Mouse (Mus musculus) frontal cortex, postnatal 10 days (tissue): ENCODE results near the gene Nt5c3b.

Source experiments
- DNase-seq, 2 experiments: peaks; one replicate each; pipeline ENCODE4 v3.0.0; 2022; ENCODE audit warnings: low spot score in 2 of 2, mixed read lengths in 1 of 2

Nt5c3b gene

GRCm38 (mm10) chr11:100399727-100400538, 41.7 kb downstream of the Nt5c3b start:
- DNase-seq, result no peak

GRCm38 (mm10) chr11:100399320-100399719, 42.3 kb downstream of the Nt5c3b start:
- DNase-seq, result no peak

DNA sequence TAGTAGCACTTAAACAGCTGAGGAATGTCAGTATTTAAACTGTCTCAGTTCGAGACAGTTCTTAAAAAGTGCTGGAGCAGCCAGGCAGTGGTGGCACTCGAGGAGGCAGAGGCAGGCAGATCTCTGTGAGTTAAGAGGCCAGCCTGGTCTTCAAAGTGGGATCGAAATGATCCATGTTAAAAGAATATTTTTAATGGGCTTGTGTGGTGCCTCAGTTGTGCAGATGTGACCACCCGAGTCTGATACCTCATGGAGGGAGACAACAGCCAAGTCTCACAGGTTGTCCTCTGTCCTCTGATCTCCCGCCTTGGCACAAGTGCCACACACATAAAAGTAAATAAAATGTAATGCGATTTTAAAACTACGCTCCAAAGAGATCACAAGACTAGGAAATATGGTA, 43.1 kb downstream of the Nt5c3b start:
- DNase-seq, result no peak

DNA sequence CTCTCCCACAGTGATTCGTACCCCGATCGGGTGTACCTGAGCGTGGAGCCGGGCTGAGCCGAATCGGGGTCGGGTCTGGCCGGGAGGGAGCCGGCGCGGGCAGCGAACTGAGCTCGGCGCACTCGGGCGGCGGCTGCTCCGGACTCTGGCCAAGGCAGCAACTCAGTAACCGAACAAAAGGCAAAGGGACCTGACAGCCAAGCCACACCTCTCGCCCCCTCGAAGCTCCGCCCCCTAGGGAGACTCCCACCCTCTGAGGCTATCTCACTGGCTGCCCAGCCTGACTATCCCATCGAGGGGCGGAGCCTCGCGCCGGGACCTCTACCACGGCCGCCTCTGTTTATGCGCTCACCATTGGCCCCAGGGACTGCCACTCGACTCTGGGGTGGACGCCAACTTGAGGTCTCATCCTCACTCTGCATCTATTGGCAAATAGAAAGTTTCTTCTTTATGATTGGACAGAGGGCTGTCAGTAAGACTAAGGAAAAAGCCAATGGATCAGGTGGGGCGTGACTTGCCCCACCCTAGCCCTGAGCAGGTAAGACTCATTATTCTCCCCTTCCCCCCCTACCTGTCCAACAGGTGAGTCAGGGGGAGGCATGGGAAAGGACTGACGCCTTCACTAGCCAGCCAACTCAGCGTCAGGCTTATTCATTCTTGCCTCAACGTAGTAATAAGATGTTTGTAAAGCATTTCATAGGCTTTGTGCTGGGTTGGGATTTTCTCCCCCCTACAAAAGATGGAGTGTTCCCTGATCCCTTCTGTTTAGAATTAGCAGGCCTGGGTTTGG, 43.8 kb downstream of the Nt5c3b start, which contains the start of gene Jup:
Gene Jup (minus strand): TSS at position 164 of the 790 bp plus-strand sequence.
- peak; percentile 100 for DNase-seq

DNA sequence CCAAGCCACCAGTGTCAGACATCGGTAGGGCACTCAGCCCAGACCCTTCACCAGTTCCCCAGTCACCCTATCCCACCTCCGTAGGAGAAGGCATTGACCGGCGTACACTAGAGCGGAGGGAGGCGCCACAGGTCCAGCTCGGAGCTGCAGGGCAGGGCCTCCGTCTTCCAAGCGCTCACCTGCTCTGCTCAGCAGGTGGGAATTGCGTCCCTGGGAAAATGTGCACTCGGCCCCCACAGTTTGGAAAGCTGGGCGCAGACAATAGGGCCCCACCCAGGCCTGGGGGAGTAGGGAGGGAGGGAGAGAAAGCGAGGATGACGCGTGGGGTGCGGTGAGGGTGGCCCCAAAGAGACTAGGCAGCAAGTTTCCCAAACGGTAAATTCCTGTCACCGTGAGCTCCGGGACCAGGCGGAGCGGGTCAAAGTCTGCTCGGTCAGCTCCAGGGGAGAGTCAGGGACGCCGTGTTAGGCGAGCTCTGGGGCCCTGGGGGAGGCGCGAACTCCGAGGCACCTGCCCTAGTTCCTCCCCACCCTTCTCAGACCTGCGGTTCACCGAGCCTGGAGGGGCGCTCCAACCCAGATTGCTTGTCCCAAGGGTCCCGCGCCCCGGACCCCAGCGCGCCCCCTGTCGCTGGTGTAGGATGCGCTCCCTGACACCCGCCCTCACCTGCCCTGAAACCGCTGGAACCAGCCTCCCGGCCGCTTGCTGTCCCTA, 44.6 kb downstream of the Nt5c3b start:
- DNase-seq, result peak in 1 of 2 experiments; percentile 44

GRCm38 (mm10) chr11:100395861-100396631, 45.6 kb downstream of the Nt5c3b start:
- DNase-seq, result no peak

GRCm38 (mm10) chr11:100395200-100395599, 46.4 kb downstream of the Nt5c3b start:
- DNase-seq, result no peak

DNA sequence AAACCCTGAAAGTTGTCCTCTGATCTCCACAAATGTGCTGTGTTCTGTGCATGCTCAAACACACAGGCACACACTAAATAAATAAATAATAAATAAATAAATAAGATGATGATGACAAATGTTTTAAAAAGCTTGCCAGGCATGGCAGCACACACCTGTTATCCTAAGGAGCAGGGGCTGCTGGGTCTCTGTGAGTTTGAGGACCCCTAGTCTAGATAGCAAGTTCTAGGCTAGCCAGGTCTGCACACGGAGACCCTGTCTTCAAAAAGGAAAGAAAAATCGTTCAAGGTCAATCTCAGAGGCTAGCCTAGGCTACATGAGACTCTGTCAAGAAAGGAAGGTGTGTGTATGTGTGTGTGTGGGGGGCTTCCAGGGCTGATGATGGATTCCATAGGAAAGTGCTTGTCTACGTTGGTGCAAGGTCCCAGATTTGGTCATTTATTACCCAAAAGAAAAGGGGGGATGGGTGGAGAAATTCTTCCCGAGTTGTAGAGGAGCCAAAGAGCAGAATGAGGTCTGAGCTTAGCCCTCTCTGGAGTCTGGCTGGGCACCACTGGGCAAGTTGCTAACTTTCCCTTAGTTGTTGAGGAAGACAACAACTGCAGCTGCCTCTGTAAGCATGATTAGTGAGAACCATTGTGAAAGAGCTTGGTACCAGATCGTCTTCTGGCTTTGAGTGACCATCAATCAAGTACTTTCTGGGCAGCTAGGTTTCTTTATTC, 47.1 kb downstream of the Nt5c3b start:
- DNase-seq, result no peak

GRCm38 (mm10) chr11:100393733-100394132, 47.9 kb downstream of the Nt5c3b start:
- no peak for DNase-seq

GRCm38 (mm10) chr11:100392958-100393357, 48.6 kb downstream of the Nt5c3b start:
- DNase-seq, result no peak

DNA sequence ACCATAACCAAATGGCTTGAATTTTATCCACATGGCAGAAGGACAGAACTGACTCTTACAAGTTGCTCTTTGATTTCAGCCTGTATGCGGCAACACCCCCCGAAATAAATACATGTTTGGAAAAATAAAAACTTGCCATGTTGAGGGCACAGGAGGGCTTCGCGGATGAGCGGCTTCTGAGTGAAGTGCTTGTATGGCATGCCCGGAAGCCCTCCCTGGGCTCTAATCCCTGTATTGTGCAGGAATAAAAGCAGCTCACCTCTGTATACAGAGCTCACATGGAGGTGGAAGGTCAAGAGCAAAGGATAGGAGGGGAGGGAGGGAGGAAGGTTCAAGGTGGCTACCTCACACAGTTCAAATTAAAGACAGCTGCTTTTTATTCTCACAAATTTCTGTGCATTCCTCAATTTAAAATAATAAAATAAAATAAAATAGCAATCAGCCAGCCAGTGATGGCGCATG, 49.7 kb downstream of the Nt5c3b start:
- DNase-seq, result no peak

- peak in 1 of 2 experiments; percentile 38 for DNase-seq
Measured at GRCm38 (mm10) chr11:100391081-100391883, 50.3 kb downstream of the Nt5c3b start.

GRCm38 (mm10) chr11:100389931-100390445, 51.6 kb downstream of the Nt5c3b start:
- no peak for DNase-seq

DNA sequence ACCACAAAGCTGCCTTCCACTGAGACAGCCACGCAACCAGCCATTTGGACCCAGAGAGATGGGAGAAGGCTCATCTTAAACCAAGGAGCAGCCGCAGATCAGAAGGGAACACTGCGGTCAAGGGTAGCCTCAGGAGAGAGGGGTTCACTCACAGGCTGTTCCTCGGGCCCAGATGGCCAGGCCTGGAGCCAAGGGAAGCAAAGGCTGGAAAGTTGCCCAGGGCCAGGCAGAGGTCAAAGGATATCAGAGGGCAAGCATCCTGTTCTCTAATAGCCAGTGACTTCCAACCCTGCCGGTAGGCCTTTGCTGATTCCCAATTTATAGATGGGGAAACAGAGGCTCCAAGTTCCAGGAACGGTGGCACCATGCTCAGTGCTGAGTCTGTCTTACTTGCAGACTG, 53.0 kb downstream of the Nt5c3b start:
- DNase-seq, result no peak

DNA sequence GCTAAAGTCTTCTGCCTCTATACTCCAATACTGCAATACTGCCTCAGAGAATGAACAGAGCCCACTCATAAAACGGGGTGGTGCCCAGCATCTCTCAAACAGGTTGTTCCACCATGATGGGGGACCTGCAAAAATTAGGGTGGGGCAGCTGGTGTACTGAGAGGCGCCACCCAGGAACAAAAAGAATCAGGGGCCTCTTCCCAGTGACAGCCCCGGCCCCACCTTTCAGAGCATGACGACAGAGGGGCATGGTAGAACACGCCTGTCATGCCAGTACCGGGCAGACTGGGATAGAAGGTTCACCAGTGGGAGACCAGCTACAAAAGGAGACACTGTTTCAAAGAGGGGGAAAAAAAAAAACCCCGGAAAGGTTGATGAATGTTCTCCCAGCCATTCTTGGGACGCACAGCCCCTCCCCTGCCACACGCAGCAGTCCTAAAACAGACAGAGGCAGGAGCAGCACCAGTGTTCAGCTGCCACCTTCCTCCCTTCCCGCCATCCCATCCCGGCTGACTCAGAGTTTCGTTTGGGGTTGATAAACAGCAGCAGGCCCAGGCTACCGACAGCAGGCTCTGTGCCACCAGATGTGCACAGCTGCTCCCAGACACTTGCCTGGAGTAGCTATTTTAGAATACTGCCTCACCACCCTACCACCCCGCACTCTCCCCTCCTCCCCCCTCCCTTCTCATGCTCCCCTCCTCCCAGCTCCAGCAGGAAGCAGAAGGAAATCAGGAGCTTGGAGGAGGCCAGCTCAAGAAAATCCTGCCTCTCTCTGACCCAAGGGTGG, 53.8 kb downstream of the Nt5c3b start:
- peak in 1 of 2 experiments; percentile 54 for DNase-seq

DNA sequence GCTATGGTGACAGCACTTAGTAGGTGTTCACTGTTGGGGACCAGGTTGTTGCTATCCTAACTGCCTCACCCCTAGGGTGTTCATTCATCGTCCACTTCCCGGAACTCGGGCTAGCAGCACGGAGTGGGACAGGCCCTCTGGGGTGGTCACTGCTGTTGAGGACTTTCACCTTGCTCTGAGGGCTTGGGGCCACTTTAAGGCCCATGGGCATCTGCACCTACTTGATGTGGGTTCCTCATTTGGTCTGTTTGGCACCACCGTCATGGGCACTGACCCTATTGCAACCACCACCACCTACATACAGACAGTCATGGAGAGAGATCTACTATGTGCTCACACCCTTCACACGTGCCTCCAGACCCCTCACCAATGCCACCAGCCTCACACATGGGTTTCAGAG, 54.5 kb downstream of the Nt5c3b start:
- no peak for DNase-seq

GRCm38 (mm10) chr11:100386586-100386985, 55.0 kb downstream of the Nt5c3b start:
- no peak for DNase-seq

DNA sequence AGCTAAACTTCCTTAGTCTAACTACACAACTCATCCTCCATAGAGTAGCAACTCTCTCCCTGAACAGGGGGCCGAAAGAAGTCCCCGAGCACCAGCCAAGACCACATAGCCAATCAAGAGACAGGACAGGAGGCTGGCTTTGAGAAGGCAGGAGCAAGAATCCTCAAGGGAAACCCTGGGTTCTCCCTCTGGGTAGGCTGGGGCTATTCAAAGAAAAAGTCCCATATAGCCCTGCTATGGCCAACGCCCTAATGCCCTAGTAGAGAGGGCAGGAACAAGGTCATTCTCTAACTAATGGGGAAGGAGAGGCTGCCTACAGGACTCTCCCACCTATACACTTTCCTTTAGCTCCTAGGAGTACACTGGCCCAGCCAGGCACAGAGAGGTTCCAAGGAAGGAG, 56.6 kb downstream of the Nt5c3b start:
- no peak for DNase-seq

- no peak for DNase-seq
Measured at GRCm38 (mm10) chr11:100382682-100383081, 58.9 kb downstream of the Nt5c3b start.
